Mouse (Mus musculus) adrenal gland, adult 2 months (tissue): ENCODE results near the gene Riiad1. TPM values are rescaled to one million over a fixed set of nuclear protein-coding genes. Genes with fewer than 3 reads are reported as not detected.

Experiments
- DNase-seq: peaks from one replicate; pipeline ENCODE4 v3.0.0; 2021
- polyA plus RNA-seq: library from polyadenylated mRNA; depleted of rRNA; stranded (reverse); fragments of >200 nt; gene quantifications from 2 replicates; pipeline ENCODE4 v1.2.3, GENCODE M21; 2012; rRNA removed
- total RNA-seq, 2 experiments: library from RNA; stranded (reverse); gene quantifications; 2 replicates each; pipeline ENCODE4 v1.2.3; 2021

The Riiad1 gene
- total and polyA plus RNA-seq, 3 experiments = 2.8 to 3.5 TPM; not detected in 1

DNA sequence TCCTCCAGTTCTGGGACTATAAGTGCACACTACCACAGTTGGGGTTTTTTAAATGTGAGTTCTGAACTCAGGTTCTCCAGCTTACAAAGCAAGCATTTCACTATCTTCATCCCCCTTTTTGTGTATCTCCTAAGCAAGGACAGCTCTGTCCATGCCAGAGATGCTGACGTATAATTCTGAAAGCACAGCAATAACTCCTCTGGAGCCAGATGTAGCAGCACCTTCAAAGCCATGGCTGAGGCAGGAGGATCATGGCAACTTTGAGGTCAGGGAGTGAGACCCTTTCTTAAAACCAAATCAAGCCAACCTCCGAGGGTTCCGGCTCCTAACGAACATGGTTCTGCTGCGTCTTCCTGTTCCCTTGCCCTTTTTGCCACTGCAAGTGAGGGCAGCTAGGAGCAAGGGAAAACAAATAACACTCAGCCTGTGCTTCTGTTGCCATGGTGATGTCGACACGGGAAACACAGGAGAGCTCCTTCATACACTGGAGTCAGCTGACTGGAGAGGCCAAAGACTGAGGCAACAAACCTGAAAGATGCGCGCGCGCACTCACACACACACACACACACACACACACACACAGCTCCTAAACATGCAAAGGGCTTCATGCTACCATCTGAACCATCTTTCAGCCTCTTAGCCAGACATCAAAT, 16.1 kb downstream of the Riiad1 start:
- DNase-seq = no peak

DNA sequence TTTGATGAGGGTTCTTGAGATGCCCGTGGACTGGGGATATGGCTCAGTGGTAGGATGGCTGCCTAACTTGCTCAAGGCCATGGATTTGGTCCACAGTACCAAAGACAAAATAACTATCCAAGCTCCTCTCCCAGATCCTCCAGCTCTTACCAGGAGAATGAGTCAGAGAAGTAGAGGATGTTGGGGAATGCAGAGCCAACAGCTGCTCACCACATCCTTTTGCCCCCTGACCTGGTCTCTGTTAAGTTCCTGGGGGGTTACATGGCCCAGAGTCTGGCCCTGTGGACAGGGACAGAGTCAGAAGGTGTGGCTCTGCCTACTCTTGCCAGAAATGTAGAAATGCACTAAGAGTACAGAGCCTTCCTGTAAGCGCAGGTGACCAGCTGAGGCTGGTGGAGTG, 20.3 kb downstream of the Riiad1 start:
- DNase-seq = no peak

DNA sequence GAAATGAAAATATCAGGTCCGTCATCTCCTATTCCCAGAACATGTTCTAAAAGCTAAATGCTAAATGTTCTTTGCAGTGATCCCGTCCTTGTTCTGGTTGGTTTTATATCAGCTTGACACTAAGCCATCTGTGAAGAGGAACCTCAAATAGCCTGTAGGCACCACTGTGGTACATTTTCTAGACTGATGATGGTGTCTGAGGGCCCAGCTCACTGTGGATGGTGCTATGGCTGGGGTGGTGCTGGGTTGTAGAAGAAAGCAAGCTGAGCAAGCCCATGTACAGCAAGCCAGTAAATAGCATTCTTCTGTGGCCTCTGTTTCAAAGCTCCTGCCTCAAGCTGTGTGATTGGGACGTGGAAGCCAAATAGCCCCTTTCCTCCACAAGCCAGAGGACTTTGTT, 23.1 kb downstream of the Riiad1 start:
- no peak for DNase-seq

DNA sequence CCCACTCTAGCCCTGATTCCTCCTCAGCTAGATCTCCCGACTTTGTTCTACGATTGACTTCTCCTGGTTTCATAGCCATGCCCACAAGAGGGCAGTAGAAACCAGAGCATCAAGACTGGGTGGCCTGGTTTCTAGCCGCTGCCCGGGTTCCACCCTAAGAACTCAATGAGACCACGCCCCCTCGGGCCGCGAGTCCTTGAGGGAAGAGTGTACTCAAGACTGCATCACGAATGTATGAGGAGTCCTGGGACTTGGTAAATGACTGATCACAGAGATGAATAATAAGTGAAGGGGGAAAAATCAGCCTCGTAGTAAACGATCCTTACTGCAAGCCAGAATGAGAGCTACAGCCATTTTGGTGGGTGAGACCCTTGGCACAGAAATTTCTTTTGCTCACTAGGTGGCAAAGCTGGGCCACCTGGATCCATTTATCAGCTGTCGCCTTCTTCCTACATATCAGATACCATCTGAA, 23.6 kb downstream of the Riiad1 start:
- DNase-seq = peak; percentile 89

DNA sequence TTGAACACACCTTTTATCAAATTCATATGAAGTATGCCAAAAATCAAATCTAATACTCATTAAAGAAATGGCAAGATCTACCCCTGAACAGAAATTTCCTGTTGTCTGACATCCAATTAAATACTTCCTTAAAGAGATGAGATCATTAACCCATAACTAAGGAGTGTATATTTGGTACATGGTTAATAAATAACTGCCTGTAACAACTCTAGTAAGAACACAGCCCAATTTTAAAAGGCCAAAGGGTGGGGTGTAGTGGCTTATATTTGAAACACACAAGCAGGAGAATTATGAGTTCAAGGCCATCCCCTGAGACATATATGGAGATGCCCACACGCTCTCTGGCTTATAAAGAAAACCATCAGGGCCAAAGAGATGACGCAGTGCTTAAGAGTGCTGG, 30.8 kb downstream of the Riiad1 start:
- no peak for DNase-seq

DNA sequence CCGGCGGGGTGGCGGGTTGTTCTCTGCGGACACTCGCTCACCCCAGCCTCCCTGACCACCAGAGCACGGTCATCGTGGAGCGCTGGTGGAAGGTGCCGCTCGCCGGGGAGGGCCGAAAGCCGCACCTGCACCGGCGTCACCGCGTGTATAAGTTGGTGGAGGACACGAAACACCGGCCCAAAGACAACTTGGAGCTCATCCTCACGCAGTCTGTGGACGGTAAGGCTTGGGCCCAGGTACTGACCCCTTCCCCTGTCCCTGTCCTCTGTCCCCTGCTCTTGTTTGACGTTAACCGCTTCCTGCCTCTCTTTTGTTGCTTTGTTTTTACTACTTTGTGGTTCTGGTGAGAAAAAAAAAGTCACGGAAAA, 36.6 kb downstream of the Riiad1 start, which contains the start of gene Oaz3:
Gene Oaz3 (minus strand): TSS at position 319 of the 368 bp plus-strand sequence.
- no peak for DNase-seq

DNA sequence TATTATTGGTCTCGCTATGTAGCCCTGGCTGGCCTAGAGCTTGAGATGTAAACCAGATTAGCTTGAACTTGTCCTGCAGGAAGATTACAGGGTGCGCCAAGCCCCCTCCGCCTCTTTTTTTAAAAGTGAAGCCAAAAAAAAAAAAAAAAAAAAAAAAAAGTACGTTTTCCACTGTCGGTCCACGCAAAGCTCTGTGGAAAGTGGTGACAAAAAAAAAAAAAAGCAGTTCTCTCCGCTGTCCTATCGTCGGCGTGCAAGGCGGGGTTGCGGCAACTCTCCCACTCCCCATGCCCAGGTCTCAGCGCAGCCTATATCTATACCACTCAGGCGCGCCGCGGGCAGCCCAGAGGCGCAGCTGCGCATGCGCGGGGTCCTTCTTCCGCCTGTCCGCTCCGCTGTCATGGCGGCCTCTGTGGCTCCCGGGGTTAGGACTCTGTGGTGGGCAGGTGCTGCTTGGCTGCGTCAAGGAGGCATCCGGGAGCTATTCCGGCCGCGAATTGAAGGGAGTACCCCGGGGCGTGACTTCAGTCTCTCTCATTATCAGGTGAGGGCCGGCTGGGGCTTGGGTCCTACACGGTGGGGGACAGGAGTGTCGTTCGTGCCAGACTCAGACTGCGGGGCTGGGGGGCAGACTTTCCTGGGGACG, 37.1 kb downstream of the Riiad1 start, which contains the start of gene Mrpl9:
Gene Mrpl9 (plus strand): TSS at position 368 of the 646 bp plus-strand sequence.
- DNase-seq = peak; percentile 95

DNA sequence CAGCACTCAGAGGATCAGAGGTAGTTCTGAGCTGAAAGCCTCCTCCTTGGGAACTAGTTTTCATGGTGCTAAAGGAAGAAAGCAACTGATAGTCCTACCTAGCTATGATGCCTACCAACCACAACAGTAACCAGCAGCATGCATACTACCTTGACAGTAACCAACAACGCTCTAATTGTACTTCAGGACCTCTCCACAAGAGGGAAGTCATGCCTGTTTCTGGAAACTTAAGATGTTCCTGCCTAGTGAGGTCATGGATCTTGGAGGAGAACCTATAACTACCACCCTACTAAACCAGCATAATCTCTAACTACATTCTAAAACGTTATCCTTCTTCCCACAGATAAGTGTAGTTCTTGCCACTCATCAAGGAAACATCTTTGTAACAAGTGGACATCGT, 39.0 kb downstream of the Riiad1 start:
- DNase-seq = no peak

DNA sequence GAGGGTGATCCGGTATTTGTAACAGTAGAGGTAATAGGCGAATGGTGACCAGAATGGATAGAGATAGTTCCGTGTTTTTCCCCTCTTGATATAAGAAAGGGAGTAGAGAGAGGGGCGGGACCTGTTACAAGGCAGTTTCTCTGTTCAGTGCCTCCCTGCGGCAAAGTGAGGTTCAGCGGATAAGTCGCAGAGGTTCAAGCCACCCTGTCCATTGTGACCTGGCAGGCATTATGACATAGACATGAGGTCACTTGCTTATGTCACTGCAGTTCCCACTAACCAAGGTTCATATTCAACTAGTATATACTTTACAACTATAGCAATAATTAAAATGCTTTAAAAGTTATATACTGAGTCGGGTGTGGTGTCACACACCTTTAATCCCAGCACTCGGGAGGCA, 43.7 kb downstream of the Riiad1 start:
- DNase-seq = no peak

DNA sequence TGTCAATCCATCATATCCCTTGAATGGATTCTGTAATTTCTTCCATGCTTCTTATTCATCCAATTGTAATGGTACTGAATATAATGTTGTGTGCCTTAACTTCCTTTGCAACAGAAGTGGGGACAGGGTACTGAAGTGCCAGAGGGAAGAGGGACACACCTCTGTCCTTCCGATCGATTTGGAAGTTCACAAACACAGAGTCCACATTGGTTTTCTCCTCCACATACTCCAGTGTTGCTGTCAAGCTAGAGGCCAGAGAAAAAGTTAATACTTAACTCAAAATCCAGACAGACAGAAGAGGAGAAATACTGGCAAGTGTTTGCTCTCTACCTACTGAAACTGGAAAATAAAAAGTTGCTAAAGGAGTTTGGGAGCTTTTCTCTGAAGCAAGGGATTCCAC, 45.8 kb downstream of the Riiad1 start:
- DNase-seq = no peak

DNA sequence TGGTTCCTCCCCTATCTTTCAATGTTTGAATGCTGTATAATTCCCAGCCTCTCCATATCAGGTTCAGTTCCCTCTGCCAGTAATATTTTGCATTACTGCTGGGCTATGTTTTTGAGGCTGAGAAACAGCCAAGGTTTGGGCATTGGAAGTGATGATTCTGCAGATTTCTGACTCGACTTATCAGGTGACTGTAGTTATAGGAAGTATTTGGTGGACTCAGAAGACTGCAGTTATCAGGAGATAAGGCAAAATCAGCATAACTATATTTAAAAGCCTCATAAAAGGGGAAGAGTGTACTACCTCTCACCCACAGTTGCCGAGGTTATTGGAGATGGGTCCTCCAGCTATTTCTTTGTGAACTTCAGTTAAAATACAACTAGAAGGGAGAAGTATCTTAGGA, 49.2 kb downstream of the Riiad1 start:
- no peak for DNase-seq

Other genes starting within 250 kb of the Riiad1 start
- not detected for gene Gm4778, start 216.3 kb downstream of the Riiad1 start, total RNA-seq
- not detected in 2 replicates for gene Gm4778, start 216.3 kb downstream of the Riiad1 start, polyA plus RNA-seq
- 1 to 10 TPM; 8.2 to 8.5 TPM for gene Them4, start 170.3 kb downstream of the Riiad1 start, total RNA-seq
- 0.34 and 0.74 TPM in 2 replicates for gene Them4, start 170.3 kb downstream of the Riiad1 start, polyA plus RNA-seq
- not detected for gene Them5, start 138.2 kb downstream of the Riiad1 start, total RNA-seq
- gene Them5, start 138.2 kb downstream of the Riiad1 start, polyA plus RNA-seq = not detected in 2 replicates
- under 1 TPM in 1 of 2 experiments, not detected in 1; 0.52 TPM for gene C2cd4d, start 117.9 kb downstream of the Riiad1 start, total RNA-seq
- 4.0 and 5.4 TPM in 2 replicates for gene C2cd4d, start 117.9 kb downstream of the Riiad1 start, polyA plus RNA-seq
- 10 to 100 TPM; 19.8 to 20.5 TPM for gene Rorc, start 107.5 kb downstream of the Riiad1 start, total RNA-seq
- gene Rorc, start 107.5 kb downstream of the Riiad1 start, polyA plus RNA-seq = 17.4 and 17.6 TPM in 2 replicates
- under 1 TPM; 0.26 to 0.62 TPM for gene Lingo4, start 81.8 kb downstream of the Riiad1 start, total RNA-seq
- 0.22 and 0.37 TPM in 2 replicates for gene Lingo4, start 81.8 kb downstream of the Riiad1 start, polyA plus RNA-seq
- 10 to 100 TPM in 1 of 2 experiments, 1 to 10 TPM in 1; 6.4 to 14.7 TPM for gene Tdrkh, start 67.1 kb downstream of the Riiad1 start, total RNA-seq
- gene Tdrkh, start 67.1 kb downstream of the Riiad1 start, polyA plus RNA-seq = 0.23 and 0.24 TPM in 2 replicates
- gene Mrpl9, start 37.0 kb downstream of the Riiad1 start, total RNA-seq = 10 to 100 TPM; 46.4 to 84.5 TPM
- 16.4 and 18.0 TPM in 2 replicates for gene Mrpl9, start 37.0 kb downstream of the Riiad1 start, polyA plus RNA-seq
- gene Oaz3, start 36.4 kb downstream of the Riiad1 start, total RNA-seq = under 1 TPM in 1 of 2 experiments, not detected in 1; 0.24 TPM
- 0.15 TPM in 1 of 2 replicates, not detected in the other for gene Oaz3, start 36.4 kb downstream of the Riiad1 start, polyA plus RNA-seq
- gene Celf3, start 2.0 kb downstream of the Riiad1 start, total RNA-seq = 10 to 100 TPM; 17.6 to 27.7 TPM
- gene Celf3, start 2.0 kb downstream of the Riiad1 start, polyA plus RNA-seq = 62.2 and 77.6 TPM in 2 replicates
- gene Snx27, start 102.4 kb upstream of the Riiad1 start, total RNA-seq = 10 to 100 TPM; 40.5 to 41.9 TPM
- 5.4 and 5.6 TPM in 2 replicates for gene Snx27, start 102.4 kb upstream of the Riiad1 start, polyA plus RNA-seq
- not detected for gene Gm10972, start 162.8 kb upstream of the Riiad1 start, total RNA-seq
- not detected in 2 replicates for gene Gm10972, start 162.8 kb upstream of the Riiad1 start, polyA plus RNA-seq
- gene Tuft1, start 178.5 kb upstream of the Riiad1 start, total RNA-seq = 10 to 100 TPM; 13.2 to 13.8 TPM
- 6.8 and 7.1 TPM in 2 replicates for gene Tuft1, start 178.5 kb upstream of the Riiad1 start, polyA plus RNA-seq
- 10 to 100 TPM; 10.5 to 15.3 TPM for gene Selenbp2, start 213.2 kb upstream of the Riiad1 start, total RNA-seq
- gene Selenbp2, start 213.2 kb upstream of the Riiad1 start, polyA plus RNA-seq = 0.33 and 1.5 TPM in 2 replicates